Mouse (Mus musculus) hematopoietic stem cell, adult 5-6 weeks (primary cell): ENCODE results near the gene Sorl1. TPM values are rescaled to one million over a fixed set of nuclear protein-coding genes. Genes with fewer than 3 reads are reported as not detected.

Experiments used
- ATAC-seq, 2 experiments: fragments of 125-278 bp in 1 of 2; replicated peaks in 1 of 2; 2 replicates each; pipeline ENCODE4 v1.8.0; 2016 to 2017; ENCODE audit warnings: inconsistent platforms in 2 of 2, mild to moderate bottlenecking in 2 of 2, moderate number of reproducible peaks in 2 of 2, low read depth in 1 of 2, moderate TSS enrichment in 1 of 2; ENCODE audit not compliant: low FRiP score in 2 of 2, poor library complexity in 2 of 2, severe bottlenecking in 2 of 2, insufficient read depth in 1 of 2, low TSS enrichment in 1 of 2
- total RNA-seq: library from RNA; stranded (forward); fragments of 172-1452, 232-1000 nt; gene quantifications from 2 replicates; pipeline ENCODE4 v1.2.3, GENCODE M21; 2017

Gene Sorl1
- total RNA-seq, 1 experiment from 2014 or later = 9.5 TPM

GRCm38 (mm10) chr9:42130793-42131760 lies 7.0 kb upstream of the Sorl1 start:
- no peak for ATAC-seq

GRCm38 (mm10) chr9:42127983-42128382 lies 3.9 kb upstream of the Sorl1 start:
- peak; percentile 14 to 34; a peak in 2 of 4 replicates for ATAC-seq

- ATAC-seq = no peak
Observed at GRCm38 (mm10) chr9:42125262-42125982, 1.3 kb upstream of the Sorl1 start.

- ATAC-seq = no peak
Observed at GRCm38 (mm10) chr9:42123204-42123603, 893 bp downstream of the Sorl1 start.

GRCm38 (mm10) chr9:42122441-42122840 lies 1.7 kb downstream of the Sorl1 start:
- ATAC-seq = peak in 1 of 2 experiments; percentile 46; a peak in 1 of 4 replicates

GRCm38 (mm10) chr9:42121631-42122354 lies 2.3 kb downstream of the Sorl1 start:
- no peak for ATAC-seq

GRCm38 (mm10) chr9:42116418-42117056 lies 7.6 kb downstream of the Sorl1 start:
- no peak for ATAC-seq

- no peak for ATAC-seq
Observed at GRCm38 (mm10) chr9:42115078-42115477, 9.0 kb downstream of the Sorl1 start.

- no peak for ATAC-seq
Observed at GRCm38 (mm10) chr9:42113316-42113715, 10.8 kb downstream of the Sorl1 start.

- ATAC-seq = no peak
Observed at GRCm38 (mm10) chr9:42112691-42113090, 11.4 kb downstream of the Sorl1 start.

GRCm38 (mm10) chr9:42111256-42111655 lies 12.8 kb downstream of the Sorl1 start:
- ATAC-seq = no peak

GRCm38 (mm10) chr9:42109837-42110451 lies 14.2 kb downstream of the Sorl1 start:
- ATAC-seq = no peak

- no peak for ATAC-seq
Observed at GRCm38 (mm10) chr9:42109131-42109530, 15.0 kb downstream of the Sorl1 start.

- peak; percentile 60 to 72; a peak in 3 of 4 replicates for ATAC-seq
Observed at GRCm38 (mm10) chr9:42108369-42108951, 15.6 kb downstream of the Sorl1 start.

GRCm38 (mm10) chr9:42107062-42107461 lies 17.0 kb downstream of the Sorl1 start:
- ATAC-seq = no peak

- no peak for ATAC-seq
Observed at GRCm38 (mm10) chr9:42106305-42106704, 17.8 kb downstream of the Sorl1 start.
